Mouse (Mus musculus): ENCODE measurements around the gene Ints14. TPM values are rescaled to one million over a fixed set of nuclear protein-coding genes. Genes with fewer than 3 reads are reported as not detected.
"Not testable (repeated sequence)": the region's sequence is repeated elsewhere in the genome, so short reads cannot be mapped to it uniquely, and the experiment has no call there.

Ints14 gene
- polyA plus RNA-seq, 1 experiment from 2014 or later = 45.0 TPM

GRCm38 (mm10) chr9:64957276-64957675 is 3.4 kb upstream of the Ints14 start:
- 91% methylated on average over 3 of the region's 3 CpGs for WGBS
- no peaks in the 10 kb centered on the region for H3K27me3 ChIP-seq
- no peak overlapping the region for H3K4me2 ChIP-seq (replicated peaks)
- H3K4me3 ChIP-seq = no peak overlapping the region
- ATAC-seq (replicated peaks) = no peak
- H3K4me1 ChIP-seq = peaks cover 15% of the 10 kb centered on the region
- H3K36me3 ChIP-seq = no peaks in the 10 kb centered on the region
- no peak overlapping the region for H3K27ac ChIP-seq (replicated peaks)
- H3K9me3 ChIP-seq = no peaks in the 10 kb centered on the region
- no peak overlapping the region for H3K9ac ChIP-seq (replicated peaks)

- peak overlapping the region; percentile 84 for H3K9ac ChIP-seq (replicated peaks)
- peak; percentile 80; the same call in 1 of the 2 replicates for ATAC-seq (replicated peaks)
- peak overlapping the region; percentile 79 for H3K4me3 ChIP-seq
- peaks cover 27% of the 10 kb centered on the region for H3K36me3 ChIP-seq
- H3K27me3 ChIP-seq = no peaks in the 10 kb centered on the region
- H3K27ac ChIP-seq (replicated peaks) = peak overlapping the region; percentile 83
- H3K4me2 ChIP-seq (replicated peaks) = peak overlapping the region; percentile 55
- peaks cover 15% of the 10 kb centered on the region for H3K4me1 ChIP-seq
- no peaks in the 10 kb centered on the region for H3K9me3 ChIP-seq
- 0% methylated on average over 17 of the region's 17 CpGs for WGBS
Measured at GRCm38 (mm10) chr9:64960978-64961320, 244 bp downstream of the Ints14 start.

- 80% methylated on average over 3 of the region's 3 CpGs for WGBS
- H3K4me3 ChIP-seq = no peak overlapping the region
- H3K9ac ChIP-seq (replicated peaks) = no peak overlapping the region
- H3K4me1 ChIP-seq = no peaks in the 10 kb centered on the region
- ATAC-seq (replicated peaks) = no peak
- peaks cover 92% of the 10 kb centered on the region for H3K36me3 ChIP-seq
- H3K27me3 ChIP-seq = no peaks in the 10 kb centered on the region
- no peaks in the 10 kb centered on the region for H3K9me3 ChIP-seq
- no peak overlapping the region for H3K4me2 ChIP-seq (replicated peaks)
- H3K27ac ChIP-seq (replicated peaks) = no peak overlapping the region
Measured at GRCm38 (mm10) chr9:64980548-64980947, 19.8 kb downstream of the Ints14 start.

GRCm38 (mm10) chr9:64981904-64982303 is 21.2 kb downstream of the Ints14 start:
- H3K27ac ChIP-seq (replicated peaks) = no peak overlapping the region
- H3K4me3 ChIP-seq = no peak overlapping the region
- 78% methylated on average over 1 of the region's 1 CpGs for WGBS
- H3K27me3 ChIP-seq = no peaks in the 10 kb centered on the region
- H3K4me1 ChIP-seq = no peaks in the 10 kb centered on the region
- H3K9me3 ChIP-seq = no peaks in the 10 kb centered on the region
- peaks cover 93% of the 10 kb centered on the region for H3K36me3 ChIP-seq
- H3K9ac ChIP-seq (replicated peaks) = no peak overlapping the region
- no peak overlapping the region for H3K4me2 ChIP-seq (replicated peaks)
- no peak for ATAC-seq (replicated peaks)

- no peak overlapping the region for H3K4me2 ChIP-seq (replicated peaks)
- H3K27me3 ChIP-seq = no peaks in the 10 kb centered on the region
- no peak for ATAC-seq (replicated peaks)
- H3K9ac ChIP-seq (replicated peaks) = no peak overlapping the region
- H3K36me3 ChIP-seq = peaks cover 94% of the 10 kb centered on the region
- no peaks in the 10 kb centered on the region for H3K4me1 ChIP-seq
- H3K4me3 ChIP-seq = no peak overlapping the region
- 86% methylated on average over 8 of the region's 8 CpGs for WGBS
- H3K9me3 ChIP-seq = no peaks in the 10 kb centered on the region
- H3K27ac ChIP-seq (replicated peaks) = no peak overlapping the region
Measured at GRCm38 (mm10) chr9:64985037-64985794, 24.5 kb downstream of the Ints14 start.

GRCm38 (mm10) chr9:64985807-64986206 is 25.1 kb downstream of the Ints14 start:
- no peak for ATAC-seq (replicated peaks)
- Histone ChIP-seq H3K36me3 (peaks cover 94% of the 10 kb centered on the region), H3K27me3 (no peaks in the 10 kb centered on the region), H3K27ac (replicated peaks) (no peak overlapping the region), H3K4me1 (no peaks in the 10 kb centered on the region), H3K9ac (replicated peaks) (no peak overlapping the region), H3K4me2 (replicated peaks) (no peak overlapping the region), H3K4me3 (no peak overlapping the region), H3K9me3 (no peaks in the 10 kb centered on the region)
- WGBS = 90% methylated on average over 9 of the region's 9 CpGs

- Histone ChIP-seq H3K36me3 (peaks cover 92% of the 10 kb centered on the region), H3K27ac (replicated peaks) (no peak overlapping the region), H3K9ac (replicated peaks) (no peak overlapping the region), H3K4me3 (no peak overlapping the region), H3K4me1 (no peaks in the 10 kb centered on the region), H3K9me3 (no peaks in the 10 kb centered on the region), H3K27me3 (no peaks in the 10 kb centered on the region), H3K4me2 (replicated peaks) (no peak overlapping the region)
- WGBS = 92% methylated on average over 2 of the region's 2 CpGs
- ATAC-seq (replicated peaks) = no peak
Measured at GRCm38 (mm10) chr9:64987651-64988050, 26.9 kb downstream of the Ints14 start.

- Histone ChIP-seq H3K9me3 (no peaks in the 10 kb centered on the region), H3K27me3 (no peaks in the 10 kb centered on the region), H3K36me3 (peaks cover 92% of the 10 kb centered on the region), H3K27ac (replicated peaks) (no peak overlapping the region), H3K4me3 (no peak overlapping the region), H3K9ac (replicated peaks) (no peak overlapping the region), H3K4me1 (no peaks in the 10 kb centered on the region), H3K4me2 (replicated peaks) (no peak overlapping the region)
- no peak for ATAC-seq (replicated peaks)
- WGBS = 91% methylated on average over 6 of the region's 6 CpGs
Measured at GRCm38 (mm10) chr9:64988443-64988842, 27.7 kb downstream of the Ints14 start.

GRCm38 (mm10) chr9:64990291-64990690 is 29.6 kb downstream of the Ints14 start:
- Histone ChIP-seq H3K9me3 (no peaks in the 10 kb centered on the region), H3K36me3 (peaks cover 87% of the 10 kb centered on the region), H3K4me3 (no peak overlapping the region), H3K4me2 (replicated peaks) (no peak overlapping the region), H3K27ac (replicated peaks) (no peak overlapping the region), H3K9ac (replicated peaks) (no peak overlapping the region), H3K27me3 (no peaks in the 10 kb centered on the region), H3K4me1 (no peaks in the 10 kb centered on the region)
- ATAC-seq (replicated peaks) = no peak
- 92% methylated on average over 7 of the region's 7 CpGs for WGBS

- not testable (repeated sequence) for H3K27me3 ChIP-seq; H3K9ac ChIP-seq (replicated peaks); H3K27ac ChIP-seq (replicated peaks); H3K4me1 ChIP-seq; ATAC-seq (replicated peaks); H3K9me3 ChIP-seq; H3K4me2 ChIP-seq (replicated peaks); H3K4me3 ChIP-seq
- 98% methylated on average over 1 of the region's 1 CpGs for WGBS
- H3K36me3 ChIP-seq = peaks cover 80% of the 10 kb centered on the region
Measured at GRCm38 (mm10) chr9:64995464-64995863, 34.8 kb downstream of the Ints14 start.

GRCm38 (mm10) chr9:65001481-65001880 is 40.8 kb downstream of the Ints14 start:
- Histone ChIP-seq H3K27me3 (no peaks in the 10 kb centered on the region), H3K4me2 (replicated peaks) (no peak overlapping the region), H3K4me3 (no peak overlapping the region), H3K4me1 (no peaks in the 10 kb centered on the region), H3K9ac (replicated peaks) (no peak overlapping the region), H3K9me3 (no peaks in the 10 kb centered on the region), H3K27ac (replicated peaks) (no peak overlapping the region), H3K36me3 (peaks cover 70% of the 10 kb centered on the region)
- WGBS = 58% methylated on average over 4 of the region's 4 CpGs
- no peak for ATAC-seq (replicated peaks)

GRCm38 (mm10) chr9:65005737-65006136 is 45.0 kb downstream of the Ints14 start:
- H3K27me3 ChIP-seq = no peaks in the 10 kb centered on the region
- no peak overlapping the region for H3K4me2 ChIP-seq (replicated peaks)
- H3K9ac ChIP-seq (replicated peaks) = no peak overlapping the region
- H3K36me3 ChIP-seq = peaks cover 49% of the 10 kb centered on the region
- H3K27ac ChIP-seq (replicated peaks) = no peak overlapping the region
- no peaks in the 10 kb centered on the region for H3K4me1 ChIP-seq
- ATAC-seq (replicated peaks) = no peak
- H3K9me3 ChIP-seq = no peaks in the 10 kb centered on the region
- WGBS = 94% methylated on average over 8 of the region's 8 CpGs
- no peak overlapping the region for H3K4me3 ChIP-seq

GRCm38 (mm10) chr9:65010632-65011031 is 49.9 kb downstream of the Ints14 start:
- H3K4me1 ChIP-seq = peaks cover 4% of the 10 kb centered on the region
- no peak for ATAC-seq (replicated peaks)
- no peak overlapping the region for H3K4me2 ChIP-seq (replicated peaks)
- peaks cover 21% of the 10 kb centered on the region for H3K36me3 ChIP-seq
- H3K27me3 ChIP-seq = no peaks in the 10 kb centered on the region
- no peaks in the 10 kb centered on the region for H3K9me3 ChIP-seq
- WGBS = 93% methylated on average over 8 of the region's 8 CpGs
- H3K9ac ChIP-seq (replicated peaks) = no peak overlapping the region
- H3K27ac ChIP-seq (replicated peaks) = no peak overlapping the region
- H3K4me3 ChIP-seq = no peak overlapping the region
